Mouse (Mus musculus): ENCODE results near the gene Kif23. TPM values are rescaled to one million over a fixed set of nuclear protein-coding genes. Genes with fewer than 3 reads are reported as not detected.
A peak's percentile ranks its signal among the peaks of the same experiment; 100 is the strongest.

Gene Kif23
- polyA plus RNA-seq, 1 experiment from 2014 or later: 118 TPM

- H3K36me3 ChIP-seq (replicated peaks): no peaks in the 10 kb centered on the region
- H3K27me3 ChIP-seq (replicated peaks; ENCODE audit: low read depth, poor library complexity, severe bottlenecking): 0 out of 2 replicates have a peak, but pooled peaks cover 6% of the 10 kb centered on the region
- H3K4me3 ChIP-seq: no peak overlapping the region
- no peak overlapping the region for H3K27ac ChIP-seq (replicated peaks)
- 83% methylated on average over 11 of the region's 11 CpGs for WGBS
- no peak for DNase-seq (ENCODE audit: low spot score)
- peaks cover 26% of the 10 kb centered on the region for H3K4me1 ChIP-seq
- H3K9me3 ChIP-seq: no peaks in the 10 kb centered on the region
These were observed 58.8 kb downstream of the Kif23 start for GRCm38 (mm10) chr9:61887661-61888379.

- Histone ChIP-seq H3K36me3 (replicated peaks) (no peaks in the 10 kb centered on the region), H3K9me3 (no peaks in the 10 kb centered on the region), H3K4me3 (no peak overlapping the region), H3K27me3 (replicated peaks; ENCODE audit: low read depth, poor library complexity, severe bottlenecking) (0 out of 2 replicates have a peak, but pooled peaks cover 6% of the 10 kb centered on the region), H3K4me1 (peaks cover 31% of the 10 kb centered on the region), H3K27ac (replicated peaks) (no peak overlapping the region)
- WGBS: 82% methylated on average over 7 of the region's 7 CpGs
- DNase-seq (ENCODE audit: low spot score): no peak
These were observed 60.6 kb downstream of the Kif23 start for GRCm38 (mm10) chr9:61885964-61886363.

GRCm38 (mm10) chr9:61884936-61885335 is 61.6 kb downstream of the Kif23 start:
- no peaks in the 10 kb centered on the region for H3K9me3 ChIP-seq
- no peak overlapping the region for H3K4me3 ChIP-seq
- H3K4me1 ChIP-seq: peaks cover 31% of the 10 kb centered on the region
- no peak overlapping the region; the same call in 1 of the 2 replicates for H3K27ac ChIP-seq (replicated peaks)
- WGBS: 73% methylated on average over 13 of the region's 13 CpGs
- H3K36me3 ChIP-seq (replicated peaks): no peaks in the 10 kb centered on the region
- no peak for DNase-seq (ENCODE audit: low spot score)
- peaks cover 6% of the 10 kb centered on the region; the same call in 1 of the 2 replicates for H3K27me3 ChIP-seq (replicated peaks; ENCODE audit: low read depth, poor library complexity, severe bottlenecking)

GRCm38 (mm10) chr9:61884375-61884774 is 62.2 kb downstream of the Kif23 start:
- no peaks in the 10 kb centered on the region for H3K9me3 ChIP-seq
- H3K4me3 ChIP-seq: no peak overlapping the region
- H3K36me3 ChIP-seq (replicated peaks): no peaks in the 10 kb centered on the region
- no peak overlapping the region; the same call in 1 of the 2 replicates for H3K27ac ChIP-seq (replicated peaks)
- 85% methylated on average over 7 of the region's 7 CpGs for WGBS
- no peak for DNase-seq (ENCODE audit: low spot score)
- peaks cover 26% of the 10 kb centered on the region for H3K4me1 ChIP-seq
- peaks cover 6% of the 10 kb centered on the region; the same call in 1 of the 2 replicates for H3K27me3 ChIP-seq (replicated peaks; ENCODE audit: low read depth, poor library complexity, severe bottlenecking)

- Histone ChIP-seq H3K36me3 (replicated peaks) (no peaks in the 10 kb centered on the region), H3K9me3 (no peaks in the 10 kb centered on the region), H3K4me1 (peaks cover 34% of the 10 kb centered on the region), H3K4me3 (no peak overlapping the region), H3K27me3 (replicated peaks; ENCODE audit: low read depth, poor library complexity, severe bottlenecking) (peaks cover 17% of the 10 kb centered on the region), H3K27ac (replicated peaks) (no peak overlapping the region)
- 79% methylated on average over 3 of the region's 3 CpGs for WGBS
- DNase-seq (ENCODE audit: low spot score): no peak
These were observed 64.4 kb downstream of the Kif23 start for GRCm38 (mm10) chr9:61882179-61882578.

- Histone ChIP-seq H3K9me3 (no peaks in the 10 kb centered on the region), H3K4me1 (peaks cover 46% of the 10 kb centered on the region)
- WGBS: 22% methylated on average over 2 of the region's 2 CpGs
These were observed 67.7 kb downstream of the Kif23 start for GRCm38 (mm10) chr9:61878889-61879288.

GRCm38 (mm10) chr9:61877373-61878112 is 69.0 kb downstream of the Kif23 start:
- Histone ChIP-seq H3K27ac (replicated peaks) (peak overlapping the region; percentile 16; the same call in 1 of the 2 replicates), H3K27me3 (replicated peaks; ENCODE audit: low read depth, poor library complexity, severe bottlenecking) (peaks cover 36% of the 10 kb centered on the region), H3K9me3 (no peaks in the 10 kb centered on the region), H3K36me3 (replicated peaks) (no peaks in the 10 kb centered on the region), H3K4me1 (peaks cover 58% of the 10 kb centered on the region), H3K4me3 (no peak overlapping the region)
- DNase-seq (ENCODE audit: low spot score): peak; percentile 55
- WGBS: 18% methylated on average over 22 of the region's 22 CpGs

More at GRCm38 (mm10) chr9:61878889-61879288, 67.7 kb downstream of the Kif23 start:
- peaks cover 36% of the 10 kb centered on the region for H3K27me3 ChIP-seq (replicated peaks; ENCODE audit: low read depth, poor library complexity, severe bottlenecking)
- DNase-seq (ENCODE audit: low spot score): peak; percentile 86
- no peak overlapping the region for H3K4me3 ChIP-seq
- H3K27ac ChIP-seq (replicated peaks): 0 out of 2 replicates have a peak overlapping the region, but pooled peaks have one; percentile 16
- no peaks in the 10 kb centered on the region for H3K36me3 ChIP-seq (replicated peaks)

GRCm38 (mm10) chr9:61873325-61873724 is 73.2 kb downstream of the Kif23 start:
- Histone ChIP-seq H3K27me3 (replicated peaks; ENCODE audit: low read depth, poor library complexity, severe bottlenecking) (peaks cover 30% of the 10 kb centered on the region), H3K4me1 (peaks cover 64% of the 10 kb centered on the region), H3K9me3 (no peaks in the 10 kb centered on the region), H3K36me3 (replicated peaks) (no peaks in the 10 kb centered on the region), H3K27ac (replicated peaks) (peak overlapping the region; percentile 60), H3K4me3 (no peak overlapping the region)
- WGBS: 32% methylated on average over 8 of the region's 8 CpGs
- no peak for DNase-seq (ENCODE audit: low spot score)

GRCm38 (mm10) chr9:61872246-61872941 is 74.2 kb downstream of the Kif23 start:
- H3K4me1 ChIP-seq: peaks cover 55% of the 10 kb centered on the region
- H3K27ac ChIP-seq (replicated peaks): peak overlapping the region; percentile 60
- H3K9me3 ChIP-seq: no peaks in the 10 kb centered on the region
- WGBS: 48% methylated on average over 8 of the region's 8 CpGs
- no peak overlapping the region for H3K4me3 ChIP-seq
- no peaks in the 10 kb centered on the region for H3K36me3 ChIP-seq (replicated peaks)
- peaks cover 21% of the 10 kb centered on the region for H3K27me3 ChIP-seq (replicated peaks; ENCODE audit: low read depth, poor library complexity, severe bottlenecking)
- peak; percentile 24 for DNase-seq (ENCODE audit: low spot score)

- Histone ChIP-seq H3K4me1 (peaks cover 53% of the 10 kb centered on the region), H3K27ac (replicated peaks) (peak overlapping the region; percentile 60), H3K4me3 (no peak overlapping the region), H3K27me3 (replicated peaks; ENCODE audit: low read depth, poor library complexity, severe bottlenecking) (peaks cover 15% of the 10 kb centered on the region), H3K9me3 (no peaks in the 10 kb centered on the region), H3K36me3 (replicated peaks) (no peaks in the 10 kb centered on the region)
- 53% methylated on average over 6 of the region's 6 CpGs for WGBS
- no peak for DNase-seq (ENCODE audit: low spot score)
These were observed 74.7 kb downstream of the Kif23 start for GRCm38 (mm10) chr9:61871839-61872238.

- Histone ChIP-seq H3K9me3 (0 out of 2 replicates have a peak, but pooled peaks cover 2% of the 10 kb centered on the region), H3K27me3 (replicated peaks; ENCODE audit: low read depth, poor library complexity, severe bottlenecking) (no peaks in the 10 kb centered on the region), H3K4me3 (no peak overlapping the region), H3K27ac (replicated peaks) (no peak overlapping the region), H3K4me1 (peaks cover 35% of the 10 kb centered on the region), H3K36me3 (replicated peaks) (no peaks in the 10 kb centered on the region)
- 82% methylated on average over 11 of the region's 11 CpGs for WGBS
- DNase-seq (ENCODE audit: low spot score): no peak
These were observed 78.9 kb downstream of the Kif23 start for GRCm38 (mm10) chr9:61867659-61868058.

Data from embryonic facial prominence, embryonic 10.5 days (tissue).